ENCODE assay signal across 14 mouse cellular contexts in genomic region chr13:5412052-5412451, GRCm38 (mm10).
"Had no signal": no experiment of that assay in that cellular context is flagged by ENCODE, and none has a peak within 500 bp of the region (broad histone marks: within the 10 kb centered on the region; RNA-seq: fewer than 3 reads in every experiment).

No protein-coding gene starts in this region.

- H3K4me1 ChIP-seq: limb, embryonic 12.5 days; liver, embryonic 15.5 days; megakaryocyte, embryonic 14.5 days; midbrain, embryonic 15.5 days had no signal

- H3K9me3 ChIP-seq: limb, embryonic 12.5 days; liver, embryonic 15.5 days; megakaryocyte, embryonic 14.5 days; midbrain, embryonic 15.5 days had no signal

- H3K27ac ChIP-seq: left cerebral cortex, adult 2 months; limb, embryonic 12.5 days; liver, embryonic 15.5 days; macrophage; midbrain, embryonic 15.5 days had no signal

- H3K4me3 ChIP-seq: left cerebral cortex, adult 2 months; limb, embryonic 12.5 days; liver, embryonic 15.5 days; megakaryocyte, embryonic 14.5 days; midbrain, embryonic 15.5 days had no signal

- H3K27me3 ChIP-seq: limb, embryonic 12.5 days; liver, embryonic 15.5 days; megakaryocyte, embryonic 14.5 days; midbrain, embryonic 15.5 days had no signal

- H3K4me2 ChIP-seq: limb, embryonic 12.5 days; liver, embryonic 11.5 days; liver, embryonic 15.5 days; midbrain, embryonic 11.5 days; midbrain, embryonic 15.5 days had no signal

- H3K36me3 ChIP-seq: limb, embryonic 12.5 days; liver, embryonic 15.5 days; midbrain, embryonic 15.5 days had no signal

- ATAC-seq: midbrain, embryonic 15.5 days had no signal

- DNase-seq: kidney, adult 11 months; kidney, postnatal 14 days; lung, adult 2 months; lung, postnatal 10 days; right cerebral cortex, postnatal 14 days; thymus, postnatal 36 days had no signal

- H3K9ac ChIP-seq: limb, embryonic 12.5 days; liver, embryonic 15.5 days; midbrain, embryonic 15.5 days had no signal
